Mouse (Mus musculus): ENCODE results near the gene Gpr61. TPM values are rescaled to one million over a fixed set of nuclear protein-coding genes. Genes with fewer than 3 reads are reported as not detected.

Gene Gpr61
- total and polyA plus RNA-seq, 3 experiments: 0.27 TPM; not detected in 2

DNA sequence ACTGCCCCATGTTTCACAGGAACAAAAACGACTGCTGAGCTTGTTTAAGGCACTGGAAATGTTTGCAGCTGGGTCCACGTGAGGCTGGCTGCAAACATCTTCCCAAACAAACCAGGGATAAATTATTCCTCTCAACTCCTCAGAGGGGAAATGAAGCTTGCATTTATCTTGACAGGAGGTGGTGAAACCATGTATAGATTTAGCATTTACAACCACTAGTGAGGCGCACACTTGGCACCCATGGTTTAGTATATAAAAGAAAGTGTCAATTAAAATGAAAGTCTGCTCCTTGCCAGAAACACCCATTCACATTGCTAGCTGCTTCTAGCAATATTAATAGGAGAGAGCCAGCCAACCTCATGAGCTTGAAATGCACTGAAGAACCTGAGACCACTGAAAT is 53.1 kb downstream of the Gpr61 start:
- H3K9me3 ChIP-seq (replicated peaks; ENCODE audit: low read length): no peaks in the 10 kb centered on the region
- no peak for TF ChIP-seq MAX (IDR thresholded peaks at IDR 0.05; ENCODE audit: low read length)
- TF ChIP-seq USF2 (conservative IDR thresholded peaks at IDR 0.05; ENCODE audit: low read depth, low read length): no peak
- no peak for TF ChIP-seq CHD2 (IDR thresholded peaks at IDR 0.05; ENCODE audit: low read length)
- no peak for TF ChIP-seq ELF1 (IDR thresholded peaks at IDR 0.05; ENCODE audit: low read depth, low read length)
- TF ChIP-seq RCOR1 (conservative IDR thresholded peaks at IDR 0.05; ENCODE audit: low read depth, low read length): no peak
- TF ChIP-seq NELFE (IDR thresholded peaks at IDR 0.05; ENCODE audit: low read depth, low read length): no peak
- no peak for TF ChIP-seq JUN (IDR thresholded peaks at IDR 0.05; ENCODE audit: insufficient read depth, low read depth, low read length)
- TF ChIP-seq POLR2AphosphoS2 (IDR thresholded peaks at IDR 0.05; ENCODE audit: low read depth, low read length): no peak
- no peak for TF ChIP-seq IRF4 (IDR thresholded peaks at IDR 0.05; ENCODE audit: low read depth, low read length)
- no peak for TF ChIP-seq BHLHE40 (IDR thresholded peaks at IDR 0.05; ENCODE audit: low read depth, low read length)
- no peak for TF ChIP-seq ZMIZ1 (IDR thresholded peaks at IDR 0.05; ENCODE audit: low read depth, low read length)
- TF ChIP-seq USF1 (IDR thresholded peaks at IDR 0.05; ENCODE audit: low read depth, low read length): no peak
- H3K27ac ChIP-seq (ENCODE audit: insufficient read depth, low read depth): no peak overlapping the region
- H3K27me3 ChIP-seq (replicated peaks): no peaks in the 10 kb centered on the region
- in situ Hi-C loops (cut with MboI; ENCODE audit: low pct_ligation_motif_present, low pct_unique_long_range_greater_than_20kb, low sequenced_read_pairs) (no loop called here), dilution Hi-C loops (cut with MboI; ENCODE audit: extremely low pct_ligation_motif_present, extremely low pct_unique_long_range_greater_than_20kb, low sequenced_read_pairs) (no loop called here)
- peaks cover 0 to 4% of the 10 kb centered on the region in 2 experiments; a peak in 1 of 4 replicates for H3K4me1 ChIP-seq (ENCODE audit: control insufficient read depth in 1 of 2, insufficient read depth in 2 of 2)
- no peaks in the 10 kb centered on the region for H3K79me2 ChIP-seq (replicated peaks; ENCODE audit: control insufficient read depth, extremely low read depth, insufficient read depth, poor library complexity, severe bottlenecking)
- no peak overlapping the region for H3K4me2 ChIP-seq (ENCODE audit: insufficient read depth, low read depth, poor library complexity, severe bottlenecking)
- H3K36me3 ChIP-seq (replicated peaks in 1 of 2; ENCODE audit: control insufficient read depth in 1 of 2, insufficient read depth in 1 of 2, low read length in 1 of 2): peaks cover 10 to 61% of the 10 kb centered on the region in 2 experiments
- DNase-seq (ENCODE audit: extremely low read depth): no peak
- no peak overlapping the region for H3K4me3 ChIP-seq (replicated peaks in 1 of 3; ENCODE audit: low read depth in 2 of 3, low read length in 2 of 3, poor library complexity in 1 of 3)
- no peak overlapping the region for H3K9ac ChIP-seq (ENCODE audit: insufficient read depth, low read depth)

Other genes with a start within 250 kb of the Gpr61 start
- gene Gstm7, start 223.1 kb downstream of the Gpr61 start, total RNA-seq (2012; rRNA removed): not detected in 2 replicates
- not detected in 2 replicates for gene Gstm7, start 223.1 kb downstream of the Gpr61 start, total RNA-seq (2014; rRNA removed)
- gene Gstm7, start 223.1 kb downstream of the Gpr61 start, polyA plus RNA-seq (2012; ENCODE audit: insufficient read length, low read depth): not detected in 2 replicates
- 0.17 TPM in 1 of 2 replicates, not detected in the other for gene Gstm6, start 211.1 kb downstream of the Gpr61 start, total RNA-seq (2012; rRNA removed)
- gene Gstm6, start 211.1 kb downstream of the Gpr61 start, total RNA-seq (2014; rRNA removed): 0.35 TPM in 1 of 2 replicates, not detected in the other
- gene Gstm6, start 211.1 kb downstream of the Gpr61 start, polyA plus RNA-seq (2012; ENCODE audit: insufficient read length, low read depth): 0.44 TPM in 1 of 2 replicates, not detected in the other
- not detected in 2 replicates for gene Gstm3, start 185.6 kb downstream of the Gpr61 start, total RNA-seq (2012; rRNA removed)
- gene Gstm3, start 185.6 kb downstream of the Gpr61 start, total RNA-seq (2014; rRNA removed): not detected in 2 replicates
- not detected in 2 replicates for gene Gstm3, start 185.6 kb downstream of the Gpr61 start, polyA plus RNA-seq (2012; ENCODE audit: insufficient read length, low read depth)
- 0.13 TPM in 2 replicates for gene Gstm2, start 168.4 kb downstream of the Gpr61 start, total RNA-seq (2012; rRNA removed)
- not detected in 2 replicates for gene Gstm2, start 168.4 kb downstream of the Gpr61 start, total RNA-seq (2014; rRNA removed)
- 0.49 and 0.53 TPM in 2 replicates for gene Gstm2, start 168.4 kb downstream of the Gpr61 start, polyA plus RNA-seq (2012; ENCODE audit: insufficient read length, low read depth)
- gene Gstm1, start 136.9 kb downstream of the Gpr61 start, total RNA-seq (2012; rRNA removed): 0.25 TPM in 1 of 2 replicates, not detected in the other
- 0.24 and 0.35 TPM in 2 replicates for gene Gstm1, start 136.9 kb downstream of the Gpr61 start, total RNA-seq (2014; rRNA removed)
- 5.4 and 8.8 TPM in 2 replicates for gene Gstm1, start 136.9 kb downstream of the Gpr61 start, polyA plus RNA-seq (2012; ENCODE audit: insufficient read length, low read depth)
- 4.5 and 7.0 TPM in 2 replicates for gene Gstm4, start 110.0 kb downstream of the Gpr61 start, total RNA-seq (2012; rRNA removed)
- 2.0 and 2.9 TPM in 2 replicates for gene Gstm4, start 110.0 kb downstream of the Gpr61 start, total RNA-seq (2014; rRNA removed)
- gene Gstm4, start 110.0 kb downstream of the Gpr61 start, polyA plus RNA-seq (2012; ENCODE audit: insufficient read length, low read depth): 19.1 and 22.1 TPM in 2 replicates
- gene Ampd2, start 68.2 kb downstream of the Gpr61 start, total RNA-seq (2012; rRNA removed): 55.8 and 60.5 TPM in 2 replicates
- 28.3 and 28.6 TPM in 2 replicates for gene Ampd2, start 68.2 kb downstream of the Gpr61 start, total RNA-seq (2014; rRNA removed)
- 82.5 and 85.9 TPM in 2 replicates for gene Ampd2, start 68.2 kb downstream of the Gpr61 start, polyA plus RNA-seq (2012; ENCODE audit: insufficient read length, low read depth)
- gene Gnat2, start 62.1 kb downstream of the Gpr61 start, total RNA-seq (2012; rRNA removed): 15.5 and 17.5 TPM in 2 replicates
- gene Gnat2, start 62.1 kb downstream of the Gpr61 start, total RNA-seq (2014; rRNA removed): 10.1 and 11.2 TPM in 2 replicates
- gene Gnat2, start 62.1 kb downstream of the Gpr61 start, polyA plus RNA-seq (2012; ENCODE audit: insufficient read length, low read depth): 13.3 and 14.8 TPM in 2 replicates
- gene Gnai3, start 8.7 kb downstream of the Gpr61 start, total RNA-seq (2012; rRNA removed): 54.1 and 59.8 TPM in 2 replicates
- gene Gnai3, start 8.7 kb downstream of the Gpr61 start, total RNA-seq (2014; rRNA removed): 145 and 159 TPM in 2 replicates
- 78.7 and 82.4 TPM in 2 replicates for gene Gnai3, start 8.7 kb downstream of the Gpr61 start, polyA plus RNA-seq (2012; ENCODE audit: insufficient read length, low read depth)
- 0.59 and 0.76 TPM in 2 replicates for gene Amigo1, start 31.5 kb upstream of the Gpr61 start, total RNA-seq (2012; rRNA removed)
- gene Amigo1, start 31.5 kb upstream of the Gpr61 start, total RNA-seq (2014; rRNA removed): 0.07 and 0.21 TPM in 2 replicates
- gene Amigo1, start 31.5 kb upstream of the Gpr61 start, polyA plus RNA-seq (2012; ENCODE audit: insufficient read length, low read depth): 0.12 TPM in 1 of 2 replicates, not detected in the other
- gene Cyb561d1, start 46.3 kb upstream of the Gpr61 start, total RNA-seq (2012; rRNA removed): 2.4 and 2.6 TPM in 2 replicates
- gene Cyb561d1, start 46.3 kb upstream of the Gpr61 start, total RNA-seq (2014; rRNA removed): 2.0 and 2.2 TPM in 2 replicates
- gene Cyb561d1, start 46.3 kb upstream of the Gpr61 start, polyA plus RNA-seq (2012; ENCODE audit: insufficient read length, low read depth): 4.0 and 4.1 TPM in 2 replicates
- gene Atxn7l2, start 56.1 kb upstream of the Gpr61 start, total RNA-seq (2012; rRNA removed): 4.2 and 4.5 TPM in 2 replicates
- 3.4 and 3.8 TPM in 2 replicates for gene Atxn7l2, start 56.1 kb upstream of the Gpr61 start, total RNA-seq (2014; rRNA removed)
- gene Atxn7l2, start 56.1 kb upstream of the Gpr61 start, polyA plus RNA-seq (2012; ENCODE audit: insufficient read length, low read depth): 10.7 and 13.3 TPM in 2 replicates
- gene Sypl2, start 71.8 kb upstream of the Gpr61 start, total RNA-seq (2012; rRNA removed): not detected in 2 replicates
- not detected in 2 replicates for gene Sypl2, start 71.8 kb upstream of the Gpr61 start, total RNA-seq (2014; rRNA removed)
- gene Sypl2, start 71.8 kb upstream of the Gpr61 start, polyA plus RNA-seq (2012; ENCODE audit: insufficient read length, low read depth): not detected in 2 replicates
- gene Psma5, start 102.0 kb upstream of the Gpr61 start, total RNA-seq (2012; rRNA removed): 245 and 297 TPM in 2 replicates
- 341 and 378 TPM in 2 replicates for gene Psma5, start 102.0 kb upstream of the Gpr61 start, total RNA-seq (2014; rRNA removed)
- gene Psma5, start 102.0 kb upstream of the Gpr61 start, polyA plus RNA-seq (2012; ENCODE audit: insufficient read length, low read depth): 251 and 264 TPM in 2 replicates
- gene Sort1, start 129.2 kb upstream of the Gpr61 start, total RNA-seq (2012; rRNA removed): 0.50 and 1.2 TPM in 2 replicates
- 0.15 and 0.31 TPM in 2 replicates for gene Sort1, start 129.2 kb upstream of the Gpr61 start, total RNA-seq (2014; rRNA removed)
- 0.52 and 0.90 TPM in 2 replicates for gene Sort1, start 129.2 kb upstream of the Gpr61 start, polyA plus RNA-seq (2012; ENCODE audit: insufficient read length, low read depth)
- gene Mybphl, start 210.0 kb upstream of the Gpr61 start, total RNA-seq (2012; rRNA removed): not detected in 2 replicates
- not detected in 2 replicates for gene Mybphl, start 210.0 kb upstream of the Gpr61 start, total RNA-seq (2014; rRNA removed)
- gene Mybphl, start 210.0 kb upstream of the Gpr61 start, polyA plus RNA-seq (2012; ENCODE audit: insufficient read length, low read depth): not detected in 2 replicates
- 76.2 and 89.1 TPM in 2 replicates for gene Psrc1, start 229.0 kb upstream of the Gpr61 start, total RNA-seq (2012; rRNA removed)
- gene Psrc1, start 229.0 kb upstream of the Gpr61 start, total RNA-seq (2014; rRNA removed): 105 and 106 TPM in 2 replicates
- 101 and 108 TPM in 2 replicates for gene Psrc1, start 229.0 kb upstream of the Gpr61 start, polyA plus RNA-seq (2012; ENCODE audit: insufficient read length, low read depth)

All from CH12.LX (cell line).